Mouse (Mus musculus): ENCODE measurements around the gene Cetn3. TPM values are rescaled to one million over a fixed set of nuclear protein-coding genes. Genes with fewer than 3 reads are reported as not detected.

Gene Cetn3
- 120 TPM for polyA plus RNA-seq (2014; fragmentation: Illumina TruSeq; extraction: RNeasy Lipid Tissue Mini Kit (QIAGEN cat#74804); ENCODE audit: insufficient read depth, low read depth, low replicate concordance)

DNA sequence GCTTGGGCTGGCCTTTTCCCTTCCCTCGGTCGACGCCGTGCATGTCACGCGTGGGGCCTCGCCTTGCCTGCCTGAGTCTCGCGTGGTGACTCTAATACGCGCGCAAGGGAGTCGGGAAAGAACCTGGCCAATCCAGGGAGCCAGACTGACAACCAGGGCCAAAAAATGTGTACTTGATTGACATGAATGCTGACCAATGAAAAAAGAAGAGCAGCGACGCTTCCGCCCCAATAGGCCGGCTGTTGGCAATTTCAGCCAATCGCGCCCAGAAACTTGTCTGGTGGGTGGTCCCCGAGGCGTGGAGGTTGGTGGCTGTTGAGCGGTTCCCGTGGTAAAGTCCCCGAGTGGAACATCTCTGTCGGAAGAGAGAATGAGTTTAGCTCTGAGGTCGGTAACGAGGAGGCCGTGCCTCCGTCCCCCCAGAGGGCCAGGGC lies at the start of gene Cetn3:
Cetn3 (plus strand) TSS at position 107 of the 434 bp plus-strand sequence.

Other genes starting within 250 kb of the Cetn3 start
- 0.66 TPM for gene Adgrv1, start 149.9 kb upstream of the Cetn3 start, polyA plus RNA-seq (2014; fragmentation: Illumina TruSeq; extraction: RNeasy Lipid Tissue Mini Kit (QIAGEN cat#74804); ENCODE audit: insufficient read depth, low read depth, low replicate concordance)
- gene Lysmd3, start 125.4 kb upstream of the Cetn3 start, polyA plus RNA-seq (2014; fragmentation: Illumina TruSeq; extraction: RNeasy Lipid Tissue Mini Kit (QIAGEN cat#74804); ENCODE audit: insufficient read depth, low read depth, low replicate concordance) = 7.4 TPM
- 2.4 TPM for gene Polr3g, start 72.1 kb upstream of the Cetn3 start, polyA plus RNA-seq (2014; fragmentation: Illumina TruSeq; extraction: RNeasy Lipid Tissue Mini Kit (QIAGEN cat#74804); ENCODE audit: insufficient read depth, low read depth, low replicate concordance)
- 1.9 TPM for gene Mblac2, start 71.7 kb upstream of the Cetn3 start, polyA plus RNA-seq (2014; fragmentation: Illumina TruSeq; extraction: RNeasy Lipid Tissue Mini Kit (QIAGEN cat#74804); ENCODE audit: insufficient read depth, low read depth, low replicate concordance)

Measured in lung, adult 10 weeks (tissue).